Mouse (Mus musculus) hindlimb bud, embryonic 11.5 days (tissue): Measurements from ENCODE around the gene Stk4.
A peak's percentile ranks its signal among the peaks of the same experiment; 100 is the strongest.

Source experiments
- DNase-seq: peaks from one replicate; pipeline ENCODE4 v3.0.0-alpha.2; 2012; ENCODE audit warnings: low read depth, low spot score; ENCODE audit errors: extremely low spot score

Gene Stk4

GRCm38 (mm10) chr2:164077875-164078274 is 7.8 kb downstream of the Stk4 start:
- DNase-seq = no peak

- DNase-seq = no peak
These were observed 9.4 kb downstream of the Stk4 start for GRCm38 (mm10) chr2:164079488-164079887.

GRCm38 (mm10) chr2:164081577-164081976 is 11.5 kb downstream of the Stk4 start:
- no peak for DNase-seq

GRCm38 (mm10) chr2:164082175-164082574 is 12.1 kb downstream of the Stk4 start:
- DNase-seq = no peak

GRCm38 (mm10) chr2:164083609-164084341 is 13.7 kb downstream of the Stk4 start:
- DNase-seq = no peak

- no peak for DNase-seq
These were observed 14.2 kb downstream of the Stk4 start for GRCm38 (mm10) chr2:164084342-164084700.

- no peak for DNase-seq
These were observed 17.4 kb downstream of the Stk4 start for GRCm38 (mm10) chr2:164087416-164088017.

- no peak for DNase-seq
These were observed 19.4 kb downstream of the Stk4 start for GRCm38 (mm10) chr2:164089508-164089907.

- DNase-seq = no peak
These were observed 24.0 kb downstream of the Stk4 start for GRCm38 (mm10) chr2:164094152-164094551.

- no peak for DNase-seq
These were observed 28.6 kb downstream of the Stk4 start for GRCm38 (mm10) chr2:164098603-164099250.

- no peak for DNase-seq
These were observed 31.8 kb downstream of the Stk4 start for GRCm38 (mm10) chr2:164101936-164102335.

- DNase-seq = no peak
These were observed 32.2 kb downstream of the Stk4 start for GRCm38 (mm10) chr2:164102366-164102765.

- DNase-seq = peak; percentile 33
These were observed 33.4 kb downstream of the Stk4 start for GRCm38 (mm10) chr2:164103501-164103900.

- no peak for DNase-seq
These were observed 36.3 kb downstream of the Stk4 start for GRCm38 (mm10) chr2:164106287-164107035.

- no peak for DNase-seq
These were observed 37.2 kb downstream of the Stk4 start for GRCm38 (mm10) chr2:164107125-164107874.

GRCm38 (mm10) chr2:164108501-164108900 is 38.4 kb downstream of the Stk4 start:
- no peak for DNase-seq

GRCm38 (mm10) chr2:164111546-164111945 is 41.4 kb downstream of the Stk4 start:
- no peak for DNase-seq

- DNase-seq = no peak
These were observed 43.9 kb downstream of the Stk4 start for GRCm38 (mm10) chr2:164114051-164114450.

- no peak for DNase-seq
These were observed 45.4 kb downstream of the Stk4 start for GRCm38 (mm10) chr2:164115531-164115930.

GRCm38 (mm10) chr2:164119503-164119902 is 49.4 kb downstream of the Stk4 start:
- DNase-seq = no peak
